Mouse (Mus musculus) kidney, adult 2 months (tissue): Measurements from ENCODE around the gene Rab30. TPM values are rescaled to one million over a fixed set of nuclear protein-coding genes. Genes with fewer than 3 reads are reported as not detected.

Source experiments
- DNase-seq: peaks from one replicate; pipeline ENCODE4 v3.0.0; 2021
- H3K27ac ChIP-seq: fragments of 200-500 bp; 2 replicates; pipeline ENCODE4 v1.5.1; 2012; ENCODE audit warnings: low read depth, low read length, control low read depth, inconsistent platforms; ENCODE audit not compliant: insufficient read depth
- H3K27me3 ChIP-seq: fragments of 200-500 bp; replicated peaks from 2 replicates; pipeline ENCODE4 v1.6.1; 2012; ENCODE audit warnings: mild to moderate bottlenecking, moderate library complexity, low read length, inconsistent platforms; ENCODE audit not compliant: control insufficient read depth, insufficient read depth
- H3K36me3 ChIP-seq: fragments of 200-500 bp; 2 replicates; pipeline ENCODE4 v1.6.1; 2012; ENCODE audit warnings: mild to moderate bottlenecking, moderate library complexity, low read length, inconsistent platforms; ENCODE audit not compliant: control insufficient read depth, insufficient read depth
- H3K4me1 ChIP-seq: fragments of 200-500 bp; 2 replicates; pipeline ENCODE4 v1.6.1; 2011; ENCODE audit warnings: low read length; ENCODE audit not compliant: control insufficient read depth, insufficient read depth
- H3K4me3 ChIP-seq: fragments of 200-500 bp; 2 replicates; pipeline ENCODE4 v1.5.1; 2011; ENCODE audit warnings: mild to moderate bottlenecking, low read depth, low read length, control low read depth; ENCODE audit not compliant: insufficient read depth
- CTCF ChIP-seq: fragments of 200-500 bp; conservative IDR thresholded peaks from 2 replicates; pipeline ENCODE4 v1.5.1; 2011; ENCODE audit warnings: low read depth, mild to moderate bottlenecking, control low read depth, low read length, moderate library complexity, mixed read lengths; ENCODE audit not compliant: insufficient read depth, insufficient read length
- POLR2A ChIP-seq: fragments of 200-500 bp; IDR thresholded peaks from one replicate; pipeline ENCODE4 v1.6.1; 2011; ENCODE audit warnings: low read depth, low read length, control low read depth
- WGBS: fragments of 180-500 bp; shearing (Covaris S2); methylation state at CpG from one replicate; pipeline ENCODE4 v1.1.7; 2018; 5-methylcytosine and 5-hydroxymethylcytosine counted together
- polyA plus RNA-seq: library from polyadenylated mRNA; depleted of rRNA; stranded (reverse); fragments of >200 nt; gene quantifications from 2 replicates; pipeline ENCODE4 v1.2.3, GENCODE M21; 2012

The Rab30 gene
- polyA plus RNA-seq, 1 experiment: 1.3 TPM

GRCm38 (mm10) chr7:92779058-92779457, 37.7 kb downstream of the Rab30 start:
- no peak for TF ChIP-seq POLR2A
- no peak for TF ChIP-seq CTCF
- DNase-seq: no peak
- 41% methylated on average over 2 of the region's 2 CpGs for WGBS
- Histone ChIP-seq H3K36me3 (no peaks in the 10 kb centered on the region), H3K4me3 (no peak overlapping the region), H3K27me3 (no peaks in the 10 kb centered on the region), H3K4me1 (0 out of 2 replicates have a peak, but pooled peaks cover 3% of the 10 kb centered on the region), H3K27ac (no peak overlapping the region)

- DNase-seq: no peak
- Histone ChIP-seq H3K27me3 (no peaks in the 10 kb centered on the region), H3K4me3 (no peak overlapping the region), H3K36me3 (no peaks in the 10 kb centered on the region), H3K4me1 (0 out of 2 replicates have a peak, but pooled peaks cover 3% of the 10 kb centered on the region), H3K27ac (no peak overlapping the region)
- TF ChIP-seq POLR2A: no peak
- 0 out of 2 replicates have a peak, but pooled peaks have one; percentile 16 for TF ChIP-seq CTCF
- WGBS: 89% methylated on average over 1 of the region's 1 CpGs
Measured at GRCm38 (mm10) chr7:92781361-92781760, 40.0 kb downstream of the Rab30 start.

- WGBS: 88% methylated on average over 3 of the region's 3 CpGs
- no peak overlapping the region for H3K4me3 ChIP-seq
- TF ChIP-seq POLR2A: no peak
- no peak for TF ChIP-seq CTCF
- no peaks in the 10 kb centered on the region for H3K27me3 ChIP-seq
- H3K27ac ChIP-seq: no peak overlapping the region
- 0 out of 2 replicates have a peak, but pooled peaks cover under 1% of the 10 kb centered on the region for H3K4me1 ChIP-seq
- no peaks in the 10 kb centered on the region for H3K36me3 ChIP-seq
- no peak for DNase-seq
Measured at GRCm38 (mm10) chr7:92781948-92782347, 40.5 kb downstream of the Rab30 start.

- Histone ChIP-seq H3K27me3 (no peaks in the 10 kb centered on the region), H3K27ac (no peak overlapping the region), H3K4me3 (no peak overlapping the region), H3K4me1 (no peaks in the 10 kb centered on the region), H3K36me3 (no peaks in the 10 kb centered on the region)
- WGBS: 76% methylated on average over 9 of the region's 9 CpGs
- TF ChIP-seq POLR2A (no peak), CTCF (no peak)
- DNase-seq: no peak
Measured at GRCm38 (mm10) chr7:92782511-92782910, 41.1 kb downstream of the Rab30 start.

GRCm38 (mm10) chr7:92783166-92783806, 41.9 kb downstream of the Rab30 start:
- TF ChIP-seq CTCF (no peak), POLR2A (no peak)
- Histone ChIP-seq H3K27ac (no peak overlapping the region), H3K4me1 (no peaks in the 10 kb centered on the region), H3K4me3 (no peak overlapping the region), H3K36me3 (no peaks in the 10 kb centered on the region), H3K27me3 (no peaks in the 10 kb centered on the region)
- DNase-seq: no peak
- WGBS: 51% methylated on average over 12 of the region's 12 CpGs

- TF ChIP-seq CTCF (no peak), POLR2A (no peak)
- 74% methylated on average over 11 of the region's 11 CpGs for WGBS
- Histone ChIP-seq H3K27me3 (no peaks in the 10 kb centered on the region), H3K4me1 (no peaks in the 10 kb centered on the region), H3K4me3 (no peak overlapping the region), H3K36me3 (no peaks in the 10 kb centered on the region), H3K27ac (no peak overlapping the region)
- DNase-seq: no peak
Measured at GRCm38 (mm10) chr7:92783914-92784313, 42.5 kb downstream of the Rab30 start.

- 72% methylated on average over 5 of the region's 5 CpGs for WGBS
- no peak overlapping the region for H3K4me3 ChIP-seq
Measured at GRCm38 (mm10) chr7:92795749-92796148, 54.3 kb downstream of the Rab30 start.

GRCm38 (mm10) chr7:92796813-92797212, 55.4 kb downstream of the Rab30 start:
- H3K4me3 ChIP-seq: no peak overlapping the region
- DNase-seq: no peak
- H3K27me3 ChIP-seq: no peaks in the 10 kb centered on the region
- 75% methylated on average over 8 of the region's 8 CpGs for WGBS
- H3K4me1 ChIP-seq: no peaks in the 10 kb centered on the region
- H3K27ac ChIP-seq: no peak overlapping the region
- TF ChIP-seq POLR2A (no peak), CTCF (no peak)
- H3K36me3 ChIP-seq: no peaks in the 10 kb centered on the region

More at GRCm38 (mm10) chr7:92795749-92796148, 54.3 kb downstream of the Rab30 start:
- Histone ChIP-seq H3K27me3 (no peaks in the 10 kb centered on the region), H3K4me1 (no peaks in the 10 kb centered on the region), H3K36me3 (no peaks in the 10 kb centered on the region), H3K27ac (no peak overlapping the region)
- no peak for DNase-seq
- TF ChIP-seq POLR2A (no peak), CTCF (no peak)
